Mouse (Mus musculus) inflammation-experienced regulatory T-cells (primary cell): Measurements from ENCODE around the gene Gm18336. TPM values are rescaled to one million over a fixed set of nuclear protein-coding genes. Genes with fewer than 3 reads are reported as not detected.

Experiments used
- polyA plus RNA-seq, 2 experiments: library from polyadenylated mRNA; unstranded; fragments of 100-300 nt; shearing (Covaris generic); gene quantifications; one replicate each; pipeline ENCODE4 v1.2.1; 2017

Gm18336 gene
- not detected for polyA plus RNA-seq

DNA sequence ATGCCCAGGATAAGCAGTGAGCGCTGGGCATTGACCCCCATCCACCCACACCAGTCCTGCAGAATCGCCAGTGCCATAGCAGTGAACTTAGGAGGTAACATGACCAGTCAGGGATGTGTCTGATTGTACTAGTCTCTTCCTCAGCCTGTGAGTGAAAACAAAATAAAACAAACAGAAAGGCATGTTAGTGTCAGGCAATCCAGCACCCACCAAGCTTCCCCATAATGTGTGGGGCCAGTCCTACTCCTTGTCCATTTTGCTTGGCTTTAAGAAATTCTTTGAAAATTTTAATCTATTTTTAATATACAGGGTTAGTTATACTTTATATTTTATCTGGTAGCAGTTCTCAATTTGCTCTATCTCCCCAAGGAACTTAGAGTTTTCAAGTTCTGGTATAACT is at the start of gene Gm18336:
TSS of gene Gm18336 (minus strand) at position 101 of the 400 bp plus-strand sequence.

DNA sequence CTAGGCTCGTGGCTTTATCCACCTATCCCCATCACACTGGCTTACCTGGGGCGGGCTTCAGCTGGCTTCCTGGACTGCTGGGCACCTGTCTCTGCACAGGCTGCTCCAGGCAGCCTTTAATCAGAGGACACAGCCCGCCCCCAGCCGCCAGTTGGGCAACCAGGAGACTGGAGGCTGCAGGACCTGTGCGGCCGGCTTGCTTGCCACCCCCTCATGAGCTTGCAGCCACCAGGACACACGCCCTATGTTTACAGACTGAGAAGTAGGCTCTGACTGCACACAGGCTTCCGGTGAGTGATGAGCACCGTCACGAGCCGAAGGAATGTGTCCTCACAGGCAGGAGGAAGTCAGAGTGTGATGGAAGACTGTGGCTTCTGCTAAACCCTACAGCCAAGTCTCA is 36.7 kb upstream of the Gm18336 start, which contains the start of gene Trex2:
TSS of gene Trex2 (minus strand) at position 93 of the 400 bp plus-strand sequence.

DNA sequence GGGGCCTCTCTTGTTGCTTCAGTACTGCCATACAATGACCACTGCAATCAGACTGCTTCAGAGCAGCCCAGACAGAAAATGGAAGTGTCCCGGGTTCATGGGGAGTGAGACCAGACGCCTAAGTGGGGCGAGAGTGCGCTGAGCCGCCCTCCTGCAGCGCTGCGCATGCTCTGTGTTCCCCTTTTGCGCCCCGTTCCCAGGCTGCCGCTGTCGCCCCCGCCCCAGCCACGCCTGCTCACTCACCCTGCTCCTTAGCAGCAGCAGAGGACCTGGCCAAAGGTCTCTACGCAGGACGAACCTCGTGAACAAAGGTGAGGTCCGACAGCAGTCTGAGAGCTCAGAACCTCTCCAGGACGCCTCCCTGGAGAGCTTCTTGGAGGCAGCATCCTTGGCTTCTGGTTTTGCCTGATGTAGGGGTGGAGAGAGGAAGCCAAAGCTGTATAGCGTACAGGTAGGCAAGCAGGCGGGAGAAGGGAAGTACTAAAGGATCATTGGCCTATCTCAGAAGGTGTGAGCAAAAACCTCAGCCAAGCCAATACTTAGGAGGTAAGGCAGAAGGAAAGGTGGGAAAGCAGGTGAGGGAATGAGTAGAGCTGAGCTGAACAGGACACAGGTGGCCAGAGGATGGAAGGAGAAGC is 12.5 kb upstream of the Gm18336 start, which contains the start of gene Zfp92:
TSS of gene Zfp92 (plus strand) at position 217 of the 638 bp plus-strand sequence.

Other genes with a start within 250 kb of the Gm18336 start
- gene Xlr5b, start 249.9 kb downstream of the Gm18336 start, polyA plus RNA-seq: not detected
- under 1 TPM in 1 of 2 experiments, not detected in 1; 0.65 TPM for gene DXBay18, start 249.3 kb downstream of the Gm18336 start, polyA plus RNA-seq
- gene Spin2d, start 221.7 kb downstream of the Gm18336 start, polyA plus RNA-seq: not detected
- 10 to 100 TPM; 26.2 to 30.7 TPM for gene Xlr3b, start 206.5 kb downstream of the Gm18336 start, polyA plus RNA-seq
- gene Xlr4b, start 184.4 kb downstream of the Gm18336 start, polyA plus RNA-seq: 100 to 1,000 TPM; 124 to 139 TPM
- 10 to 100 TPM; 21.8 to 26.9 TPM for gene F8a, start 170.4 kb downstream of the Gm18336 start, polyA plus RNA-seq
- gene Xlr4c, start 155.6 kb downstream of the Gm18336 start, polyA plus RNA-seq: 10 to 100 TPM; 49.4 to 76.7 TPM
- not detected for gene Xlr3c, start 133.3 kb downstream of the Gm18336 start, polyA plus RNA-seq
- gene Xlr5a, start 105.8 kb downstream of the Gm18336 start, polyA plus RNA-seq: under 1 TPM in 1 of 2 experiments, not detected in 1; 0.31 TPM
- under 1 TPM in 1 of 2 experiments, not detected in 1; 0.22 TPM for gene Xlr5c, start 105.8 kb downstream of the Gm18336 start, polyA plus RNA-seq
- gene Gm45015, start 61.9 kb downstream of the Gm18336 start, polyA plus RNA-seq: under 1 TPM in 1 of 2 experiments, not detected in 1; 0.21 TPM
- 10 to 100 TPM in 1 of 2 experiments, 1 to 10 TPM in 1; 8.9 to 14.7 TPM for gene Zfp275, start 56.1 kb downstream of the Gm18336 start, polyA plus RNA-seq
- gene Zfp92, start 12.4 kb upstream of the Gm18336 start, polyA plus RNA-seq: under 1 TPM in 1 of 2 experiments, not detected in 1; 0.30 TPM
- gene Trex2, start 36.6 kb upstream of the Gm18336 start, polyA plus RNA-seq: not detected
- gene Haus7, start 60.3 kb upstream of the Gm18336 start, polyA plus RNA-seq: 10 to 100 TPM; 23.2 to 27.2 TPM
- gene Bgn, start 84.9 kb upstream of the Gm18336 start, polyA plus RNA-seq: not detected
- not detected for gene Atp2b3, start 104.3 kb upstream of the Gm18336 start, polyA plus RNA-seq
- gene Dusp9, start 240.7 kb upstream of the Gm18336 start, polyA plus RNA-seq: under 1 TPM in 1 of 2 experiments, not detected in 1; 0.51 TPM